Mouse (Mus musculus) spleen, embryonic (tissue): ENCODE measurements at regions not wholly inside any gene's neighbourhood (a gene's known extent, or its start where the extent isn't known, plus 50 kb on each side); places are given as distances from the start of the nearest gene placed in this dataset.

Source experiments
- CTCF ChIA-PET: fragments of 350-600 bp; sonication (Branson Sonifier 250); formaldehyde crosslinking; loops from one replicate; lab custom pipeline; 2022; lab: Charles Lee

DNA sequence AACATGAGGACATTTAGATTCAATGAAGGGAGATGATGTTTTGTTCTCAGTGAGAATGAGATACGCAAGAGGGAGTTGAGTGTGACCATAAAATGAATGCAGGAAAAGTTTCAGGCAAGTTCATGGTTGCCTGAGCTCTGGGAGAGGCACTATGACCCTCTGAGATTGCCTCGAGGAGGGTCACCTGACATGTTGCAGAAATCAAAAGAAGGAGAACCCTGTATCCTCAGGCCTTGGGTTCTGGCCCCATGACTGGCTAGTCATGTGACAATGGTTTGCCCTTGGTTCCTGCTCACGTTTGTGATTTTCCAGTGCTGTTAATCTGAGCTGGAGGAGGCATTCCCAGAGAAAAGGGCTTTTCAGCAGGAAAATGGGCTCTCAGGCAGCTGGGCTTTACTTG, 98.9 kb downstream of the Mab21l3 start:
- CTCF ChIA-PET, result no interaction called here

DNA sequence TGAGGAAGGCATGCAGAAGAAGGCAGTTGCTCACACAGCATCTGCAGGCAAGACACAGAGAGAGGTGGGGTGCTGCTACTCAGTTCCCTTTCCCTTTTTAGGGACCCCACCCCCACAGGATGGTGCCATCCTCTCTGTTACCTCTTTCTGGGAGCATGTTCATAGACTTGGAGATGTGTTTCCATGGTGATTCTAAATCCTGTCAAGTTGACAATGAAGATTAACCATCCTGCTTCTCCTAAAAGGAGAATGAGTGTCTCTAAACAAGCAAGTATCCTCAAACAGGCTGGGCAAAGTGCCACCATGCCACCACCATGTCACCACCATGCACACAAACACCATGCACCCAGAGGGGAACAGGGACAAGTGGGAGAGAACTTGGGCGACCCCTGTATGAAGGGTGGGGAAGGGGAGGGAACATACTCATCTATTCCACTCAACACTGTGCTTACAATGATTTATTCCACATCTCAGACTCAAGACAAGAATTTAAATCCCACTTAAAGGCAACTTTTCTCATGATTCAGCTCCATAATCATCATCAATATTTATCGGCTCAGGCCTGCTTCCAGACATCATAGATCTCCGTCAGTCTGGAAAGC, 99.6 kb downstream of the Mab21l3 start:
- CTCF ChIA-PET, result no interaction called here

GRCm38 (mm10) chr3:101748186-101748585, 100.6 kb downstream of the Mab21l3 start:
- CTCF ChIA-PET, result no interaction called here

DNA sequence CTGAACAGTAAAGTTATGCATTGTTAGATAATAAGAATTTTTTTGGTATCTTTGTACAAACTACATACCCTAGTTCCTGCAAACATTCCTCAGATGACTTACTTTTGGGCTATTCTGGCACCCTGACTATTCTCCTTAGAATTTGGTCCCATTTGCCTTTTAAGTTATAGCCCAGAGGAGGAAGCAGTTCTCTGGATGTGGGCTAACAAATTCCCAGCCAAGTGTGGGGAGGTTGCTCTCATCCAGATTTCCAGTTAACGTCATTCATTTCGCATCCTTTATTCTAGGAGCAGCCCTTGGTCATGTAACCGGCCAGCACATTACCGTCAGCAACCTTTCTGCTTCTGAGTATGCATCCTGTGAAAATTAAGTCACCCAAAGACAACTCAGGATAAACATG, 107.9 kb downstream of the Mab21l3 start:
- CTCF ChIA-PET, result no interaction called here

DNA sequence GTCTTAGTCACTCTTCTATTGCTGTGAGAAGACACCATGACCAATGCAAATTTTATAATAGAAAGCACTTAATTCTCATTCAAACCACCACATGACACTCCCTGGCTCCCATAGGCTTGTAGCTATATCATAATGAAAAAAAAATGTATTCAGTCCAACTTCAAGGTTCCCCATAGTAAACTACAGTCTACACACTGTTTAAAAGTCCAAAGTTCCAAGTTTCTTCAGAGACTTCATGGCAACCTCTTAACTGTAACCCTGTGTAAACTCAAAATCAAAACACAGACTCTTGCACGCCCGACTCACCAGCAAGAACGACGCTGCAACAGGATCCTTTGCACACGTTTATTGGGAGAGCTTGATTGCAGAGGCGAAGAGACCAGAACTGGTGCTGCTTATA, 111.6 kb downstream of the Mab21l3 start:
- CTCF ChIA-PET, result no interaction called here

DNA sequence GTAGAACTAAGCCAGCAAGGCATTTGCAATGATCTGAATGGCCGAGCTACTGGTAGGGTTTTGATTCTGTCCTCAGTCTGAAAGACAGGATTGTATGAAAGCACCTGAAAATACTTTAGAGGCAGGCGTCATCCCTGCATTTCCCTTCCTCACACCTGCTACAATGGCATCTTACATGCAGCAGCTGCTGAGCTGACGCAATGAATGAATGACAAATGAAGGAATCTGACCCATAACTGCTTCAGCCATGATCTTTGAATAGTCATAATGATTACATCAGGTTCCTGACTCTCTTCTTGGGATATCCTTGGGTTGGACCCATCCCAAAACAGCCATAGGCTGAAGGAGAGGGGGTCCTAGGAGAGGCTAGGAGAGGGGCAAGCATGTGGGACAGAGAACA, 119.7 kb downstream of the Mab21l3 start:
- CTCF ChIA-PET, result no interaction called here

- CTCF ChIA-PET, result no interaction called here
Measured at GRCm38 (mm10) chr3:101722926-101723325, 118.4 kb upstream of the Atp1a1 start.

- CTCF ChIA-PET, result no interaction called here
Measured at GRCm38 (mm10) chr3:101722001-101722400, 117.5 kb upstream of the Atp1a1 start.

DNA sequence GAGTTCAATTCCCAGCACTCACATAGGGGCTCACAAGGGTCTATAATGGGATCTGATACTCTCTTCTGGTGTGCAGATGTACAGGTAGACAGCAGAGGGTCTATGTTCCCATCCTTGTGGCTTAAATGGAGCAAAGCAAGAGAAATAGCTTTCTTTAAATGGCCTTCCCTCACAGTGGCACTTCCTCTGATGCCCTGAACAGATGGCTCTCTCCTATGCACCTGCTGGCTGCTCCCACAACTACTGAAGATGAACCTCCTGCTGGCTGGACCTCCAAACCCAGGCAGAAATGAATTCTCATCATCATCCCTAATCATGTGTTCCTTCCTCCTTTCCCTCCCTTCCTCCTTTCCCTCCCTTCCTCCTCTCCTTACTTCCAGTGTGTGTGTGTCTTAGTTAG, 110.9 kb upstream of the Atp1a1 start:
- CTCF ChIA-PET, result no interaction called here

- CTCF ChIA-PET, result no interaction called here
Measured at GRCm38 (mm10) chr3:101714810-101715209, 110.3 kb upstream of the Atp1a1 start.

DNA sequence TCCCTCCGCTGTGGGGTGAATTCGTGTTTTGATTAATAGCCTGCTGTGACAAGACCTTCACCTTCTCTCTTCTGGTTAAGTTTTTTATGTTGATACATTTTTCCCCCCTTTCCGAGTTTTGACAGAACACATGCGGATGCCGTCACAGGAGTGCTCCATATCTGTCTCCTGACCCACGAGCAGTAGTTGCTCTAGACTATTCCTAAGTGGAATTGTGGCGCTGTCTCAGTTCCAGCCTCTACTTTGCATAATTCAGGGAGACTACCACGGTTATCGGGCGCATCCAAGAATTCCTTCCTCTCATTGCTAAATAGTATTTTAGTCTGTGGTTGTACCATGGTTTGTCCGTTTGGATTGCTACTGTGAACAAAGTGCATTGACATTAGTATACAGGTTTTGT, 109.2 kb upstream of the Atp1a1 start:
- CTCF ChIA-PET, result no interaction called here

- CTCF ChIA-PET, result no interaction called here
Measured at GRCm38 (mm10) chr3:101713138-101713638, 108.7 kb upstream of the Atp1a1 start.

- CTCF ChIA-PET, result no interaction called here
Measured at GRCm38 (mm10) chr3:101712666-101713065, 108.2 kb upstream of the Atp1a1 start.

- CTCF ChIA-PET, result no interaction called here
Measured at GRCm38 (mm10) chr3:101711594-101712171, 107.2 kb upstream of the Atp1a1 start.

DNA sequence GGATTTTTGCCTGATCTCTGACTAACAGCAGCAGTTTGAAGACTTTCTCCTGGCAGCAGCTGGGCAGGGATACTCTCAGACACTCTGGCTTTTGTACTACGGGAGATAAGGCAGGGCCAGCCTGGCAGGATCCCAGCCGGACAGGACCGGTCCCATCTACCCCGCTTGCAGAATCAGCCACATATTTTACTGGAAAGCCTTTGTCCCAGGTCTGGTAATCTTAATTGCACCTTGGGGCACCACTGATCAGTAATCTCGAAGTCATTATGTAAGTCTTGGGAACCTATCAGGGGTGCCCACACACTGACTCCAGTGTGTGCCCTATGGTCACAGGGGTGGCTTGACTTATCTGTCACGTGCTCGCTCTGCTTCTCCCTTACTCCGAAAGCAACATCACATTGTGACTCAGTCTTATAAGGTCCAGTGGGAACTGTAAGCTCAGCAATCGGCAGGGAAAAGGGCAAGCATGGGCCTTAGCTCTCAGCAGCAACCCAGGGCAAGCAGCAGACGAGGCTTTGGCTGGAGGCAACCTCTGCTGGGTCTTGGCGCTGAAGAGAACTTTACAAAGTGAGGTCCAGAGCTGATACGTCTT, 105.0 kb upstream of the Atp1a1 start:
- CTCF ChIA-PET, result interaction anchor here (0.6 kb wide), 1 partner anchor 832 kb away, joined by 5 read pairs; no protein-coding TSS in a partner anchor

GRCm38 (mm10) chr3:101708821-101709220, 104.3 kb upstream of the Atp1a1 start:
- CTCF ChIA-PET, result no interaction called here

- CTCF ChIA-PET, result no interaction called here
Measured at GRCm38 (mm10) chr3:101704919-101705318, 100.4 kb upstream of the Atp1a1 start.

DNA sequence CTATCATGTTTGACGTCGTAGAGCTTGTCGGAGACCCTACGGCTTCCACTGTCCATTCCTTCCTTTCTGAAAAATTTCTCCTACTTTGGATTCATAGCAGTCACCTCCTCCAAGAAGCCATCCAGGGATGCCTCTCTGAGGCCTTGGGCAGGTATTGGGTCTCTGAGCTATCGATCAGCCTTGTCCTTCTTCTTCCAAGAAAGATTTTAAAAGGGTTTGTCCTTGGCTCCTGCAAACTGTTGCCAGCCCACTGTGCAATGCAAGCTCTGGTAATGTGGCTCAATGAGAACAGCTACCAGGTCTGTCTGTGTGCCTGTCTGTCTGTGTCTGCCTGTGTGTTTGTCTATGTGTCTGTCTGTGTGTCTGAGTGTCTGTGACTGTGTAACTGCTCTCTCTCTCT, 99.8 kb upstream of the Atp1a1 start:
- CTCF ChIA-PET, result no interaction called here

GRCm38 (mm10) chr3:101701763-101702173, 97.3 kb upstream of the Atp1a1 start:
- CTCF ChIA-PET, result no interaction called here

- CTCF ChIA-PET, result no interaction called here
Measured at GRCm38 (mm10) chr3:101700974-101701610, 96.6 kb upstream of the Atp1a1 start.

- CTCF ChIA-PET, result no interaction called here
Measured at GRCm38 (mm10) chr3:101699929-101700681, 95.6 kb upstream of the Atp1a1 start.

DNA sequence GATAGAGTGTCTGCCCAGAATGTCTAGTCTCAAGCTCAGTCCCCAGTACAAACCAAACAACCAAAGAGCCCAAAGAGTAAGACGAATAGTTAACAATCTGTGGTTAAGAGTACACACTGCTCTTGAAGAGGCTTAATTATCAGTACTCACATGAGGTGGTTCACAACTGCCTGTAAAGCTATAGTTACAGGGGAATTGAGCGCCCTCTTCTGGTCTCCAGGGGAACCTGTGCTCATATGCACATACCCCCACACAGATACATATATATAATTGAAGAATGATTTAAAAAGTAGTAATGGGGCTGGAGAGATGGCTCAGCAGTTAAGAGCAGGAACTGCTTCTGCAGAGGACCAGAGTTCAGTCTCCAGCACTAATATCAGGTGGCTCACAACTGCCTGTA, 92.3 kb upstream of the Atp1a1 start:
- CTCF ChIA-PET, result no interaction called here
